Mouse (Mus musculus) myocyte (in vitro differentiated cells): ENCODE measurements around the gene Mrpl53. TPM values are rescaled to one million over a fixed set of nuclear protein-coding genes. Genes with fewer than 3 reads are reported as not detected.

Source experiments
- H3K27me3 ChIP-seq: one replicate; pipeline ENCODE4 v1.6.1; 2011; ENCODE audit not compliant: control insufficient read depth, insufficient read depth, insufficient read length
- H3K36me3 ChIP-seq: one replicate; pipeline ENCODE4 v1.6.1; 2011; ENCODE audit not compliant: control insufficient read depth, insufficient read depth
- H3K4me2 ChIP-seq: one replicate; pipeline ENCODE4 v1.6.1; 2011; ENCODE audit warnings: low read depth, control low read depth
- H3K4me3 ChIP-seq: one replicate; pipeline ENCODE4 v1.5.1; 2011; ENCODE audit warnings: mild to moderate bottlenecking, control low read depth, moderate library complexity
- H3K79me2 ChIP-seq: one replicate; pipeline ENCODE4 v1.6.1; 2011; ENCODE audit not compliant: control insufficient read depth, insufficient read depth
- H3ac ChIP-seq: one replicate; pipeline ENCODE4 v1.6.1; 2011; ENCODE audit not compliant: control insufficient read depth, insufficient read length
- CEBPB ChIP-seq: IDR thresholded peaks from 2 replicates; pipeline ENCODE4 v1.6.1; 2011; ENCODE audit warnings: mild to moderate bottlenecking, moderate library complexity; ENCODE audit not compliant: poor library complexity, insufficient read depth, severe bottlenecking
- E2F4 ChIP-seq: IDR thresholded peaks from one replicate; pipeline ENCODE4 v1.6.1; 2011; ENCODE audit warnings: mild to moderate bottlenecking, control low read depth, moderate library complexity; ENCODE audit not compliant: insufficient read depth
- MAX ChIP-seq: IDR thresholded peaks from one replicate; pipeline ENCODE4 v1.6.1; 2011; ENCODE audit warnings: low read depth, mild to moderate bottlenecking, control low read depth
- MYOD1 ChIP-seq, 3 experiments: IDR thresholded peaks; one replicate each; pipeline ENCODE4 v1.6.1; 2011; ENCODE audit warnings: control low read depth in 2 of 3, low read depth in 2 of 3, mild to moderate bottlenecking in 2 of 3, moderate library complexity in 1 of 3; ENCODE audit not compliant: insufficient read length in 2 of 3, control insufficient read depth in 1 of 3
- MYOG ChIP-seq, 3 experiments: IDR thresholded peaks; one replicate each; pipeline ENCODE4 v1.6.1; 2011; ENCODE audit warnings: control low read depth in 2 of 3, low read depth in 2 of 3, mild to moderate bottlenecking in 2 of 3; ENCODE audit not compliant: insufficient read length in 2 of 3, control insufficient read depth in 1 of 3, insufficient read depth in 1 of 3
- POLR2A ChIP-seq: IDR thresholded peaks from one replicate; pipeline ENCODE4 v1.6.1; 2011; ENCODE audit warnings: low read depth, mild to moderate bottlenecking, control low read depth, moderate library complexity; ENCODE audit not compliant: insufficient read length
- POLR2AphosphoS2 ChIP-seq: IDR thresholded peaks from one replicate; pipeline ENCODE4 v1.6.1; 2011; ENCODE audit warnings: low read depth, control low read depth; ENCODE audit not compliant: insufficient read length
- REST ChIP-seq: IDR thresholded peaks from one replicate; pipeline ENCODE4 v1.6.1; 2011; ENCODE audit warnings: mild to moderate bottlenecking, control low read depth, moderate library complexity; ENCODE audit not compliant: insufficient read depth, insufficient read length
- SRF ChIP-seq: IDR thresholded peaks from one replicate; pipeline ENCODE4 v1.6.1; 2011; ENCODE audit warnings: low read depth; ENCODE audit not compliant: control insufficient read depth, insufficient read length
- TCF12 ChIP-seq: IDR thresholded peaks from one replicate; pipeline ENCODE4 v1.6.1; 2011; ENCODE audit warnings: mild to moderate bottlenecking, control low read depth; ENCODE audit not compliant: poor library complexity, insufficient read depth, severe bottlenecking
- TCF3 ChIP-seq: IDR thresholded peaks from one replicate; pipeline ENCODE4 v1.6.1; 2011; ENCODE audit warnings: low read depth, control low read depth; ENCODE audit not compliant: insufficient read length
- USF1 ChIP-seq: IDR thresholded peaks from one replicate; pipeline ENCODE4 v1.6.1; 2011; ENCODE audit warnings: low read depth, mild to moderate bottlenecking, control low read depth, moderate library complexity
- polyA plus RNA-seq: library from polyadenylated mRNA; unstranded; fragments of >200 nt; fragmentation: generic; extraction: Trizol; gene quantifications from one replicate; pipeline ENCODE4 v1.2.1, GENCODE M21; 2012; ENCODE audit warnings: missing spikeins

Mrpl53 gene
- polyA plus RNA-seq, 1 experiment, result 177 TPM

DNA sequence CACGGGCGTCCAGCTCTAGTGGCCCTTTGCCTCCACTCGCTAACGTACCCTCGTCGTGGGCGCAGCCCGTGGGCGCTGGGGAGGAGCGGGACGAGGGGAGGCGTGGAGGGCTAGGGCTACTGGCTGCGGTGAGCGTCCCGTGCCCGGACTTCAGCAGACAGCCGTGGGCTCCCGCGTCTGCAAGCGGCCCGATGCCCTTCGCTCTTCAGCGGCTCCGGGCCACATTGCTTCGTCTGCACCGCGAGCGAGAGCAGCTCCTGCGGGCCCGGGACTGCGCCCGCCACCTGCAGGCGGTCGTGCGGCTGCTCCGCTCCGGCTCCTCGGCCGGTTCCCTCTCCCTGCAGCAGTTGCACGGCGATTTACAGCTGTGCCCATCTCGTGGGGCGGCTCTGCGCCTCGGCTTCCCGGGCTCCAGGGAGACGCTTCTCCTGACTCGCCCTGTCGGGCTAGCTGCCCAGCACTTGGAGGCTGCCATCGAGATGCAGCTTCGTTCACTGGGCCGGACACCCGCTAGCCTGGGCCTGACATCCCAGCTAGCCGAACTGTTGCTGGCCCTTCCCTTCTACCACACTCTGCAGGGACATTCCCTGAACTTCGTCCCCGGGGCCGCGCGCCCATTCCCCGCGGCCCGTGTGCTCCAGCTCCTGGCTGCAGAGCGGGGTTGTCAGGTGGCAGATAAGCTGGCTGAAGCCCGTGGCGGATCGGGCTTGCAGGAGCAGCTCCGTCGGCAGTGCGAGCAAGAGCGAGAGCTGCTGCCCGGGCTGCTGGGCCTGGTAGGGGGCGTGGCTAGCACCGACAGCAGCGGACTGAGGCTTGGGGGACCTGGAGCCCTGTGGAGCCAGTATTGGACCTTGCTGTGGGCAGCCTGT, 6.9 kb upstream of the Mrpl53 start:
- H3K36me3 ChIP-seq, result no peaks in the 10 kb centered on the region
- H3K4me2 ChIP-seq, result peak overlapping the region; percentile 99
- H3K79me2 ChIP-seq, result no peaks in the 10 kb centered on the region
- TF ChIP-seq POLR2A (peak; percentile 49), TCF3 (no peak), REST (no peak), CEBPB (no peak), MYOD1 (IDR thresholded peaks at IDR 0.05; ENCODE audit: control insufficient read depth in 1 of 3, insufficient read length in 2 of 3, low read depth in 2 of 3) (no peak), E2F4 (no peak), MAX (no peak), MYOG (IDR thresholded peaks at IDR 0.05; ENCODE audit: control insufficient read depth in 1 of 3, insufficient read depth in 1 of 3, insufficient read length in 2 of 3, low read depth in 2 of 3) (peak in 2 of 3 experiments; percentile 12 to 46), TCF12 (no peak), POLR2AphosphoS2 (peak; percentile 41), USF1 (no peak), SRF (no peak)
- no peaks in the 10 kb centered on the region for H3K27me3 ChIP-seq
- peak overlapping the region; percentile 49 for H3K4me3 ChIP-seq
- H3ac ChIP-seq, result peak overlapping the region; percentile 38

DNA sequence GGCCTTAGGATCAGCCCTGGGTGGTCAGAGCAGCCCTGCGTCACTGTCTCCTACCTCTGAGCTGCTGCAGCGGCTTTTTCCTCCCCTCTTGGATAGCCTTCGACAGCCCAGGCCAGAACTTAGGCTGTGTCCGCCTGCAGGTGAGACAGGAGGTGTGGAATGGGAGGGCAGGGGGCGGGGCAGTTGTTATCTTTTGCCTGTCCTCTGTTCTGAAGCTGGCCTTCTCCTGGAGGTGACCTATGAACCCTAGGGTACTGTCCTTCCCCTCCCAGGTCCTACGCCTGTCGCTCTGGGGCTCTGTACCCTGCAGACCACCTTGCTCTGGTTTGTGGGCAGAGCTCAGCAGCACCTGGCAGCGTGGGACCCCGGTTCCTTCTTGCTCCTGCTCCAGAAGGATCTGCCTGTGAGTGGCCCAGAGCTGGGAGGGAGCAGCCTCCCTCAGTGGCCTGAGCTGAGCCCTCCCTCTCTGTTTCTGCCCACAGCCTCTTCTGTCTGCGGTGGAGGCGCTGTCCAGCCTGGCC, 5.7 kb upstream of the Mrpl53 start:
- Histone ChIP-seq H3K4me3 (peak overlapping the region; percentile 49), H3K79me2 (no peaks in the 10 kb centered on the region), H3K36me3 (no peaks in the 10 kb centered on the region), H3K4me2 (no peak overlapping the region), H3K27me3 (no peaks in the 10 kb centered on the region), H3ac (no peak overlapping the region)
- TF ChIP-seq MYOG (IDR thresholded peaks at IDR 0.05; ENCODE audit: control insufficient read depth in 1 of 3, insufficient read depth in 1 of 3, insufficient read length in 2 of 3, low read depth in 2 of 3) (no peak), MYOD1 (IDR thresholded peaks at IDR 0.05; ENCODE audit: control insufficient read depth in 1 of 3, insufficient read length in 2 of 3, low read depth in 2 of 3) (no peak), USF1 (no peak), SRF (no peak), TCF12 (no peak), CEBPB (no peak), E2F4 (no peak)

DNA sequence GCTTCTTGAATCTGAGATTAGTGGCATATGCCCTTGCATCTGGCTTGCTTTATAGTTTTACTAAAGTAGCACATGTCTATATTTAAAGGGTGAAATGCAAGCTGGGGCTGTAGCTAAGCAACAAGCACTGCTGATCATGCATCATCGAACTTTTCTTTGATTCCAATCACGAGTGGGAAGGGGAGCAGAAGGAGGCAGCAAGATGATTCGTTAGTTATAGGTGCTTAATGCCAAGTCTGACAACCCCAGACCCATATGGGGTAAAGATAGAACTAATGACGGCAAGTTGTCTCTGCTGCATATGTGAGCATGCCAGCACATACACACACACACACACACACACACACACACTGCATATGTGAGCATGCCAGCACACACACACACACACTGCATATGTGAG, 4.7 kb upstream of the Mrpl53 start:
- H3K4me3 ChIP-seq, result no peak overlapping the region
- H3K4me2 ChIP-seq, result no peak overlapping the region
- H3K27me3 ChIP-seq, result no peaks in the 10 kb centered on the region
- no peak overlapping the region for H3ac ChIP-seq
- TF ChIP-seq MYOG (IDR thresholded peaks at IDR 0.05; ENCODE audit: control insufficient read depth in 1 of 3, insufficient read depth in 1 of 3, insufficient read length in 2 of 3, low read depth in 2 of 3), result no peak
- TF ChIP-seq REST, result no peak
- TF ChIP-seq POLR2AphosphoS2, result no peak
- TF ChIP-seq SRF, result no peak
- TF ChIP-seq TCF3, result no peak
- TF ChIP-seq MAX, result no peak
- TF ChIP-seq E2F4, result no peak
- no peak for TF ChIP-seq CEBPB
- TF ChIP-seq USF1, result no peak
- no peak for TF ChIP-seq TCF12
- H3K36me3 ChIP-seq, result no peaks in the 10 kb centered on the region
- peaks cover 1% of the 10 kb centered on the region for H3K79me2 ChIP-seq

DNA sequence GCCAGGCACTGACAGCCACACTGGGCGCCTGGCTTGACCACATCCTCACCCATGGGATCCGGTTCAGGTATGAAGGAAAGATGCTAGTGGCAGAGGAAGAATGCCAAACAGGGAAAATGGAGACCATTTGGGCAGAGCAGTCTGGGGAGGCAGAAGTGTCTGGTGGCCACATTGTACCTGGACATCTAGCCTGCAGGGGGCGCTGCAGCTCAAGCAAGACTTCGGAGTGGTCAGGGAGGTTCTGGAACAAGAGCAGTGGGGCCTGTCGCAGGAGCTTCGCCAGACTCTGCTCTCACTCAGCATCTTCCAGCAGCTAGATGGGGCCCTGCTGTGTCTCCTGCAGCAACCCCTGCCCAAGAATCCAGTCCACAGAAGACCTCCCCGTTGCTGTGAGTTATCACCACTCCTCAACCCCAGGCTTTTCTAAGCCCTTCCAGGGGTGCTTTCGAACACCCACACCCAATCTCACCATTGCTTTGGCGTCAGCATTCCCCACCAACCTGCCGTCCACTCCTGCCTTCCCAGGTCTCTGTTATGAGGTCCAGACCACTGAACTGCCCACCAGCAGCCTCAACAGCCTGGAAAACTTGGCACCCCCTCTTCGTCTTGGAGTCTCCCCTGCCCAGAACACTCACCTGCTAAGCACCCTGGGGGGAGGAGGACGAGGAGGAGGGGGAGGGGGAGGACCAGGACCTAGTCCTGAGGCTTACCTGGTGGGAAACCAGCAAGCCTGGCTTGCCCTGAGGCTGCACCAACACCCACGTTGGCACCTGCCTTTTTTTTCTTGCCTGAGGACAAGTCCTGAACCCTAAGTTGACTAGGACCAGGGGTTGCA, 1.1 kb upstream of the Mrpl53 start:
- Histone ChIP-seq H3K4me3 (peak overlapping the region; percentile 93), H3K36me3 (peaks cover 3% of the 10 kb centered on the region), H3ac (peak overlapping the region; percentile 85), H3K79me2 (peaks cover 16% of the 10 kb centered on the region), H3K4me2 (peak overlapping the region; percentile 97), H3K27me3 (no peaks in the 10 kb centered on the region)
- TF ChIP-seq POLR2A (peak; percentile 5), TCF12 (no peak), MYOG (IDR thresholded peaks at IDR 0.05; ENCODE audit: control insufficient read depth in 1 of 3, insufficient read depth in 1 of 3, insufficient read length in 2 of 3, low read depth in 2 of 3) (no peak), SRF (no peak), POLR2AphosphoS2 (no peak), REST (no peak), MYOD1 (IDR thresholded peaks at IDR 0.05; ENCODE audit: control insufficient read depth in 1 of 3, insufficient read length in 2 of 3, low read depth in 2 of 3) (no peak), USF1 (no peak)
